Mouse (Mus musculus) heart, embryonic 14.5 days (tissue): ENCODE results near the gene Gh. TPM values are rescaled to one million over a fixed set of nuclear protein-coding genes. Genes with fewer than 3 reads are reported as not detected.

ENCODE experiments used
- ATAC-seq: fragments of 200-750 bp; cut with Nextera tagmentation; 2 replicates; pipeline ENCODE4 v1.8.0; 2017; ENCODE audit warnings: low read depth, moderate TSS enrichment; ENCODE audit not compliant: insufficient number of reproducible peaks, insufficient read depth, low FRiP score
- H3K27ac ChIP-seq, 2 experiments: fragments of 200-500 bp in 1 of 2; fragments of 300-500 bp in 1 of 2; sonication (generic) in 1 of 2; replicated peaks in 1 of 2; 2 replicates each; pipeline ENCODE4 v1.5.1; 2012 to 2014; ENCODE audit warnings: low read depth in 2 of 2, low read length in 2 of 2, control low read depth in 1 of 2, mild to moderate bottlenecking in 1 of 2, mixed read lengths in 1 of 2; ENCODE audit not compliant: control insufficient read depth in 1 of 2, insufficient read depth in 1 of 2
- H3K27me3 ChIP-seq: fragments of 300-500 bp; sonication (generic); 2 replicates; pipeline ENCODE4 v1.6.1; 2014; ENCODE audit warnings: mild to moderate bottlenecking, low read length, control low read depth; ENCODE audit not compliant: control insufficient read depth, insufficient read depth
- H3K36me3 ChIP-seq: fragments of 300-500 bp; sonication (generic); 2 replicates; pipeline ENCODE4 v1.6.1; 2014; ENCODE audit warnings: mild to moderate bottlenecking, control low read depth, low read length, mixed read lengths; ENCODE audit not compliant: control insufficient read depth, insufficient read depth
- H3K4me1 ChIP-seq, 2 experiments: fragments of 200-500 bp in 1 of 2; fragments of 300-500 bp in 1 of 2; sonication (generic) in 1 of 2; 2 replicates each; pipeline ENCODE4 v1.6.1; 2012 to 2014; ENCODE audit warnings: low read length in 2 of 2, control low read depth in 1 of 2, mixed read lengths in 1 of 2; ENCODE audit not compliant: control insufficient read depth in 2 of 2, insufficient read depth in 2 of 2
- H3K4me2 ChIP-seq: fragments of 300-500 bp; sonication (generic); 2 replicates; pipeline ENCODE4 v1.6.1; 2014; ENCODE audit warnings: mild to moderate bottlenecking, low read length
- H3K4me3 ChIP-seq, 2 experiments: fragments of 200-500 bp in 1 of 2; fragments of 300-500 bp in 1 of 2; sonication (generic) in 1 of 2; 2 replicates each; pipeline ENCODE4 v1.5.1; 2012 to 2014; ENCODE audit warnings: low read length in 2 of 2, mild to moderate bottlenecking in 2 of 2, control low read depth in 1 of 2, low read depth in 1 of 2, moderate library complexity in 1 of 2; ENCODE audit not compliant: control insufficient read depth in 1 of 2, insufficient read depth in 1 of 2
- H3K9ac ChIP-seq: fragments of 300-500 bp; sonication (generic); 2 replicates; pipeline ENCODE4 v1.6.1; 2014; ENCODE audit warnings: mild to moderate bottlenecking, low read length
- H3K9me3 ChIP-seq: fragments of 300-500 bp; sonication (generic); 2 replicates; pipeline ENCODE4 v1.6.1; 2016; ENCODE audit warnings: low read length, control low read depth; ENCODE audit not compliant: control insufficient read depth
- WGBS: fragments of 180-500 bp; shearing (Covaris S2); extraction: QIAGEN DNeasy Blood & Tissue Kit; methylation state at CpG from one replicate; pipeline ENCODE4 v1.1.7; 2014; 5-methylcytosine and 5-hydroxymethylcytosine counted together
- polyA plus RNA-seq: library from polyadenylated mRNA; unstranded; fragments of >200 nt; fragmentation: Nextera tagmentation; extraction: Ambion mirVana; gene quantifications from 2 replicates; pipeline ENCODE4 v1.2.1, GENCODE M21; 2014

Gene Gh
- polyA plus RNA-seq, 1 experiment from 2014 or later, result not detected

DNA sequence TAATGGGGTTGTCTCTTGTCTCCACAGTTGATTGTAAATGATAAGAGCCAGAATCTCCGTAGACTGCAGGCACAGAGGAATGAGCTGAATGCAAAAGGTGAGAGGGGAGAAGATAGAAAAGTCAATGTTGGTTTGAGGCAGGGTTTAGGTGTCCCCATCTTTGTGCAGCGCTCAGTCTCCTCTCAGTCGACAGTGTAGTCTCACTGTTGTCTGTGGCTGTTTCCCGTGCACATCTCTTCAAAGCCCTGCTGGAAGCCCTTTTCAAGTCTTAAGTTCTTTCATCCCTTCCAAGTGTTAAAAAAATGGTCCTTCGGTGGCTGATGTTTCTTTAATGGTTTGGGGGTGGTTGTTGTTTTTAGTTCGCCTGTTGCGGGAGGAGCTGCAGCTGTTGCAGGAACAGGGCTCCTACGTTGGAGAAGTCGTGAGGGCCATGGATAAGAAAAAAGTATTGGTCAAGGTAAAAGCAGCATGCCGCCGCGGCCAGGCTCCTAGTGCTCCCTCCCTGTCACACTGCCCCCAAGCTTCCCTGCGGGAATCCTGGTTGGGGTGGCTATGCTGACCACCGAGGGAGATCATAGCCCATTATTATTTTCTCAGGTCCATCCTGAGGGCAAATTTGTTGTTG lies 40.7 kb downstream of the Gh start:
- H3K4me2 ChIP-seq, result no peak overlapping the region
- no peak for ATAC-seq
- peaks cover 77% of the 10 kb centered on the region for H3K36me3 ChIP-seq
- no peak overlapping the region for H3K27ac ChIP-seq
- no peak overlapping the region for H3K4me3 ChIP-seq
- peaks cover 2 to 9% of the 10 kb centered on the region in 2 experiments; a peak in 2 of 4 replicates for H3K4me1 ChIP-seq
- no peak overlapping the region for H3K9ac ChIP-seq
- no peaks in the 10 kb centered on the region for H3K27me3 ChIP-seq
- H3K9me3 ChIP-seq, result no peaks in the 10 kb centered on the region
- WGBS, result 75% methylated on average over 14 of the region's 14 CpGs

DNA sequence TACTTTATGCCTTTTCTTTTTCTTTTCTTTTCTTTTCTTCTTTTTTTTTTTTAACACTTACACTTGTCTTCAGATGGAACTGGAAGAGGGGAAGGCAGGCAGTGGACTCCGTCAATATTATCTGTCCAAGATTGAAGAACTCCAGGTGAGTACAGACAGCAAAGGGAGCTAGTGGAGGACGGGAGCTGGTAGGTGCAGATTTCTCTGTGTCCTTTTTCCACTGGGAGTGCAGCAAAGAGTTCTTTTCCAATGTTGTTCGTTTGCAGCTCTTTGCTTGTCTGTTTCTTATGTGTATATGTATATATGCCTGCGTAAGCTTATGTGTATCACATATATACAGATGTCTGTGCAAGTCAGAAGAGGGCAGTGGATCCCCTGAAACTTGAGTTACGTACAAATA lies 44.9 kb downstream of the Gh start:
- WGBS, result 51% methylated on average over 5 of the region's 5 CpGs
- H3K4me2 ChIP-seq, result peak overlapping the region; percentile 95
- no peak overlapping the region for H3K27ac ChIP-seq
- peak overlapping the region; percentile 50 to 74; a peak in 3 of 4 replicates for H3K4me3 ChIP-seq
- peaks cover 4 to 18% of the 10 kb centered on the region in 2 experiments for H3K4me1 ChIP-seq
- no peak for ATAC-seq
- no peaks in the 10 kb centered on the region for H3K27me3 ChIP-seq
- no peaks in the 10 kb centered on the region for H3K9me3 ChIP-seq
- H3K9ac ChIP-seq, result peak overlapping the region; percentile 85
- peaks cover 62% of the 10 kb centered on the region for H3K36me3 ChIP-seq

DNA sequence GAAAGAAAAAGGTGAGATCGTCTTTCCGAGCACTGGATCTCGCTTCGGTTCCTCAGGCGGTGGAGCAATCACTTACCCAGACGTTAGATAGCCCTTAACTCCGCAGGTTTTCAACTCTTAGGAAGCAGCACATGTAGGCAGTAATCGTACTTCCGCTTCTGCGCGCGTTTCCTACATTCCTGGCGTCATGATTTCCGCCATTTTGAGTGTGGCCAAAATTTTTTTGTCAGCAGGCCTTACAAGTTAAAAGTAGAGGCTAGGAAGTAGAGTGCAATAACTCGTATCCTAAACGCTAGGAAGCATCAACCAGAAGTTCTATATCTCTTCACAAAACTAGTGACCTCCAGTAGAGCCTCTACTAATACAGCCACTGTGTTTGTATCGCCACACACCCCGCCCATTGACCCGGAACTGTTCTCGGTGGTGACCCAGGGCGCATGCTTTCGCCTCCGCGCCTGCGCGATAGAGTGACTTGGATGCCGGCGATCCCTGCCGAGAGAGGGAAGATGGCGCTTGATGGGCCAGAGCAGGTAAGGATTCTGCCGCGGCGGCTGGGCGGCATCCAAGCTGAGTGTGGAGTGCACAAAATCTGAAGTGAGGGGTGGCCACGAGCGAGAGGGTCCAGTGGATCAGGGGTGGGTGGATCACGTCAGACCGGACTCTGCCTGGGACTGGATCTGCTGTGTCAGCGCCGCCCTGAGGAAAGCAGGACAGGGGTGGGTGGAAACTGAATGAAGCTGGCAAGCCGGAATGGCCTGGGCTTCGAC lies 45.8 kb downstream of the Gh start, which contains the start of the genes Ftsj3 and Psmc5:
Gene Ftsj3 (minus strand): TSS at position 395 of the 767 bp plus-strand sequence.
Gene Psmc5 (plus strand): TSS at position 470 of the 767 bp plus-strand sequence.
- ATAC-seq, result peak; percentile 78
- WGBS, result under 1% methylated on average over 42 of the region's 42 CpGs
- Histone ChIP-seq H3K9ac (peak within 1 kb of the TSS; percentile 85), H3K27me3 (no peaks in the 10 kb centered on the region), H3K4me2 (peak within 1 kb of the TSS; percentile 95), H3K4me1 (peaks cover 4 to 18% of the 10 kb centered on the region in 2 experiments), H3K4me3 (peak within 1 kb of the TSS; percentile 50 to 74), H3K36me3 (peaks cover 62% of the 10 kb centered on the region), H3K27ac (peak within 1 kb of the TSS; percentile 36 to 71), H3K9me3 (no peaks in the 10 kb centered on the region)

DNA sequence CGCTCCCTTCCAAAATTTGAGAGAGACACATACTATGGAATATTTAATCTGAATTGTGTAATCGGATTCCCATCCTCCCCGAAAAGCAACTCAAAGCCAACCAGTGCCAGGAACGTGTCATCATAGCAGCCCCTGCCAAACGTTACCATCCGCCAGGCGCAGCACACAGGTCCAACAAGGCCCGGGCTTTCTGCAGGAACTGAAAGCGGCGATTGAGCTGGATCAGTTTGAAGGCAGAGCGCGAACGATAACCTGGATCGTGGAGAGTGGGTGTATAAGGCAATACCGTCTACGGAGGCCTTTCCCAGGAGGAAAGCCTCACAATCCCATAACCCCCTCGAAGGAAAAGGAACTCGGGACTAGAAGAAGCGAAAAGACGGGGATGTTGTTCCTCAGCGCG lies 46.5 kb downstream of the Gh start:
- peaks cover 4 to 18% of the 10 kb centered on the region in 2 experiments for H3K4me1 ChIP-seq
- H3K4me2 ChIP-seq, result peak overlapping the region; percentile 95
- peak overlapping the region; percentile 36 to 71; a peak in 3 of 4 replicates for H3K27ac ChIP-seq
- H3K9ac ChIP-seq, result peak overlapping the region; percentile 85
- ATAC-seq, result no peak; the same call in 1 of the 2 replicates
- no peaks in the 10 kb centered on the region for H3K9me3 ChIP-seq
- H3K27me3 ChIP-seq, result no peaks in the 10 kb centered on the region
- H3K4me3 ChIP-seq, result peak overlapping the region; percentile 50 to 74
- peaks cover 64% of the 10 kb centered on the region for H3K36me3 ChIP-seq
- 2% methylated on average over 22 of the region's 22 CpGs for WGBS

DNA sequence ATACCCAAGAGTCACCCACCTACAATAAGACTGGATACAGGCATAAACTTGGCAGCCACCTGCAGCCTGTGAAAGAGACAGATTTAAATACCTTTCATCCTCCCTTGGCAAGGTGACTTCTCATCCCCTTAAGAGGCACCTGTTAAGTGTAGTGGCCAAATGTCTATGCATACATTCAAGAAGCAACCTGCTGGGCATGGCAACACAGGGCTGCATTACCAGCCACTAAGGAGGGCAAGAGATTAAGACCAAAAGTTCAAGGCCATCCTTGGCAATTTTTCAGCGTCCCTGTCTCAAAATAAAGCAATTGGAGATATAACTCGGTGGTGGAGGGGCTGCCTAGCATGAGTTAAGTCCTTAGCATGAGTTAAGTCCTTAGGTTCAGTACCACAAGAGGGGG lies 46.9 kb downstream of the Gh start:
- H3K9me3 ChIP-seq, result no peaks in the 10 kb centered on the region
- peak overlapping the region; percentile 85 for H3K9ac ChIP-seq
- peaks cover 4 to 18% of the 10 kb centered on the region in 2 experiments for H3K4me1 ChIP-seq
- 16% methylated on average over 2 of the region's 2 CpGs for WGBS
- H3K4me3 ChIP-seq, result peak overlapping the region; percentile 50 to 74
- H3K36me3 ChIP-seq, result peaks cover 68% of the 10 kb centered on the region
- H3K4me2 ChIP-seq, result peak overlapping the region; percentile 95
- H3K27ac ChIP-seq, result 0 out of 4 replicates have a peak overlapping the region, but pooled peaks of 1 of the 2 experiments have one; percentile 71
- H3K27me3 ChIP-seq, result no peaks in the 10 kb centered on the region
- no peak for ATAC-seq

Other genes starting within 250 kb of the Gh start
- 9.7 and 10.8 TPM in 2 replicates for gene Taco1, start 235.8 kb downstream of the Gh start, polyA plus RNA-seq
- gene Map3k3, start 217.3 kb downstream of the Gh start, polyA plus RNA-seq, result 26.6 and 28.6 TPM in 2 replicates
- gene Gm10840, start 141.0 kb downstream of the Gh start, polyA plus RNA-seq, result not detected in 2 replicates
- 80.2 and 84.6 TPM in 2 replicates for gene Limd2, start 141.0 kb downstream of the Gh start, polyA plus RNA-seq
- gene Strada, start 99.7 kb downstream of the Gh start, polyA plus RNA-seq, result 19.4 and 21.8 TPM in 2 replicates
- 69.8 and 75.9 TPM in 2 replicates for gene Ccdc47, start 85.5 kb downstream of the Gh start, polyA plus RNA-seq
- gene Ddx42, start 84.9 kb downstream of the Gh start, polyA plus RNA-seq, result 43.0 and 44.9 TPM in 2 replicates
- gene Ftsj3, start 45.8 kb downstream of the Gh start, polyA plus RNA-seq, result 31.7 and 34.1 TPM in 2 replicates
- 200 and 207 TPM in 2 replicates for gene Psmc5, start 45.7 kb downstream of the Gh start, polyA plus RNA-seq
- gene Smarcd2, start 28.9 kb downstream of the Gh start, polyA plus RNA-seq, result 18.1 and 22.9 TPM in 2 replicates
- gene Tcam1, start 25.2 kb downstream of the Gh start, polyA plus RNA-seq, result 0.05 and 0.07 TPM in 2 replicates
- 0.95 and 1.4 TPM in 2 replicates for gene Cd79b, start 12.9 kb upstream of the Gh start, polyA plus RNA-seq
- 0.07 and 0.42 TPM in 2 replicates for gene Scn4a, start 51.4 kb upstream of the Gh start, polyA plus RNA-seq
- gene Prr29, start 63.6 kb upstream of the Gh start, polyA plus RNA-seq, result 0.35 TPM in 1 of 2 replicates, not detected in the other
- gene Icam2, start 86.2 kb upstream of the Gh start, polyA plus RNA-seq, result 105 and 108 TPM in 2 replicates
- gene Ern1, start 186.0 kb upstream of the Gh start, polyA plus RNA-seq, result 4.8 and 6.8 TPM in 2 replicates